Mouse (Mus musculus): Measurements from ENCODE around the gene Ctnnd1.

GRCm38 (mm10) chr2:84658806-84659205 is 8.2 kb upstream of the Ctnnd1 start, which contains the start of gene Btbd18:
- TF ChIP-seq CTCF (IDR thresholded peaks at IDR 0.05; ENCODE audit: low read depth), result no peak
- TF ChIP-seq EP300 (optimal IDR thresholded peaks at IDR 0.05), result no peak
